Mouse (Mus musculus) heart, adult 2 months (tissue): Measurements from ENCODE around the gene Gm37240. TPM values are rescaled to one million over a fixed set of nuclear protein-coding genes. Genes with fewer than 3 reads are reported as not detected.

Source experiments
- DNase-seq, 2 experiments: peaks; one replicate each; pipeline ENCODE4 v3.0.0; 2021
- H3K27ac ChIP-seq: fragments of 200-600 bp; 2 replicates; pipeline ENCODE4 v1.8.1; 2022
- H3K27me3 ChIP-seq: fragments of 200-500 bp; 2 replicates; pipeline ENCODE4 v1.6.1; 2012; ENCODE audit warnings: mild to moderate bottlenecking, low read length, inconsistent platforms, mixed read lengths; ENCODE audit not compliant: control insufficient read depth, insufficient read depth
- H3K36me3 ChIP-seq: fragments of 200-500 bp; 2 replicates; pipeline ENCODE4 v1.6.1; 2012; ENCODE audit warnings: low read length, inconsistent platforms; ENCODE audit not compliant: control insufficient read depth, insufficient read depth
- H3K4me1 ChIP-seq: fragments of 200-500 bp; 2 replicates; pipeline ENCODE4 v1.6.1; 2011; ENCODE audit warnings: low read length; ENCODE audit not compliant: control insufficient read depth, insufficient read depth
- H3K4me3 ChIP-seq: fragments of 200-600 bp; 2 replicates; pipeline ENCODE4 v1.8.1; 2022
- H3K79me2 ChIP-seq: fragments of 200-500 bp; replicated peaks from 2 replicates; pipeline ENCODE4 v1.6.1; 2012; ENCODE audit warnings: mild to moderate bottlenecking, inconsistent platforms, low read length, moderate library complexity, mixed read lengths; ENCODE audit not compliant: control insufficient read depth, insufficient read depth
- H3K9ac ChIP-seq: fragments of 200-500 bp; 2 replicates; pipeline ENCODE4 v1.6.1; 2012; ENCODE audit warnings: low read depth, mild to moderate bottlenecking, control low read depth, inconsistent platforms, low read length, mixed read lengths
- CTCF ChIP-seq: fragments of 200-600 bp; IDR thresholded peaks from 2 replicates; pipeline ENCODE4 v1.8.1; 2022; ENCODE audit warnings: antibody characterized with exemption, mild to moderate bottlenecking, moderate library complexity
- EP300 ChIP-seq: fragments of 200-500 bp; IDR thresholded peaks from 2 replicates; pipeline ENCODE4 v1.6.1; 2011; ENCODE audit warnings: low read depth, low read length, control low read depth; ENCODE audit not compliant: insufficient read depth
- POLR2A ChIP-seq: fragments of 200-500 bp; IDR thresholded peaks from 2 replicates; pipeline ENCODE4 v1.6.1; 2011; ENCODE audit warnings: mild to moderate bottlenecking, low read depth, low read length, control low read depth; ENCODE audit not compliant: insufficient read depth
- WGBS: fragments of 180-500 bp; shearing (Covaris S2); methylation state at CpG from one replicate; pipeline ENCODE4 v1.1.7; 2018; 5-methylcytosine and 5-hydroxymethylcytosine counted together
- intact Hi-C: fragments of 180-260 bp; cut with DNase I; formaldehyde crosslinking; loops from one replicate; pipeline ENCODE4 v1.15.1; 2025
- polyA plus RNA-seq: library from polyadenylated mRNA; depleted of rRNA; stranded (reverse); fragments of >200 nt; gene quantifications from 2 replicates; pipeline ENCODE4 v1.2.3, GENCODE M21; 2012
- total RNA-seq, 2 experiments: library from RNA; stranded (reverse); gene quantifications; 2 replicates each; pipeline ENCODE4 v1.2.3; 2021

The Gm37240 gene
- total and polyA plus RNA-seq, 3 experiments = 25.0 to 45.3 (median 36.6) TPM

GRCm38 (mm10) chr3:85209887-85210844, 677.2 kb downstream of the Gm37240 start:
- 66% methylated on average over 17 of the region's 17 CpGs for WGBS
- Histone ChIP-seq H3K9ac (no peak overlapping the region), H3K4me1 (peaks cover 4% of the 10 kb centered on the region), H3K79me2 (no peaks in the 10 kb centered on the region), H3K27ac (no peak overlapping the region), H3K36me3 (no peaks in the 10 kb centered on the region), H3K27me3 (no peaks in the 10 kb centered on the region), H3K4me3 (no peak overlapping the region)
- DNase-seq = no peak
- TF ChIP-seq EP300 (no peak), POLR2A (no peak), CTCF (no peak)
- intact Hi-C loops = loop anchor here (5.0 to 10.0 kb wide), 3 partner anchors 125 to 307 kb away; no protein-coding TSS in a partner anchor

DNA sequence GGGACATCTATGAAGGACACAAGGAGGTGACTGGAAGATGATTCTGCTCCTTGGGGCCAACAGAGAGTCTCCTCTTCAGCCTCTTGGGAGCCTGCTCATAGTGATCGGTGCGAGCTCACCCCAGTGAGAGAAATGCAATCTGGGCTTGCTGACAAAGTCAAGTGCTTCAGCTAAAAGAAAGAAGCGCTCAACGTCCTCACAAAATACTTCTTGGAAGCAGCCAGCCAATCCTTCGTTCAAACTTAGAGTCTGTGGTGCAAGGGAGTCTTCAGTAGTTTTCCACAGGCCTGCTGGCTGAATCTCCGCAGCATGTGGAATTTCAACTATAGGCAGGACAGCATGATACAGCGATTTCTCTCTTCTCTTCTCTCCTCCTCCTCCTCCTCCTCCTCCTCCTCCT, 680.8 kb downstream of the Gm37240 start:
- WGBS = 57% methylated on average over 7 of the region's 7 CpGs
- Histone ChIP-seq H3K27ac (no peak overlapping the region), H3K79me2 (no peaks in the 10 kb centered on the region), H3K36me3 (no peaks in the 10 kb centered on the region), H3K27me3 (no peaks in the 10 kb centered on the region), H3K4me3 (no peak overlapping the region), H3K9ac (no peak overlapping the region), H3K4me1 (no peaks in the 10 kb centered on the region)
- DNase-seq = no peak
- TF ChIP-seq POLR2A (no peak), CTCF (no peak), EP300 (no peak)
- intact Hi-C loops = no loop called here

DNA sequence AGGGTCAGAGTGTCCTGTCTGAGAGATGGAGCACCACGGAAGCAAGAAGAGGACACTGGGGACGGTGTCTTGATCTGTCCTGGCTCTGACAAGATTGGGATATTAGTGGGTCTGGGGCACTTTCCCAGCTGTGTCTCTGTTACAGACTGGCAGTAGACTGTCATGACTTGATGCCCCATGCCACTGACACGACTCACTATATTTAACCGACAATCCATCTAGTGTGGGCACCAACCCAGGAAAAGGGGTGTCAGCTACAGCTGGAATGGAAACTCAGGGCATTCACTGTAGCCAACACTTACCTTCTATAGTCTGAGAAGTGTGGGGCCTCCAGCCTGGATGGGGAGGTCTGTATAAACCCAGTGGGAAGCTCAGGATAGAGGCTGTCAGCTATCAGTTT, 681.4 kb downstream of the Gm37240 start:
- DNase-seq = no peak
- Histone ChIP-seq H3K79me2 (no peaks in the 10 kb centered on the region), H3K27me3 (no peaks in the 10 kb centered on the region), H3K36me3 (no peaks in the 10 kb centered on the region), H3K27ac (no peak overlapping the region), H3K4me3 (no peak overlapping the region), H3K4me1 (no peaks in the 10 kb centered on the region), H3K9ac (no peak overlapping the region)
- no peak for TF ChIP-seq POLR2A
- no peak for TF ChIP-seq CTCF
- no peak for TF ChIP-seq EP300
- intact Hi-C loops = no loop called here
- 56% methylated on average over 4 of the region's 4 CpGs for WGBS

- no peak overlapping the region for H3K9ac ChIP-seq
Measured at GRCm38 (mm10) chr3:85203659-85204058, 683.7 kb downstream of the Gm37240 start.

GRCm38 (mm10) chr3:85202726-85203125, 684.6 kb downstream of the Gm37240 start:
- intact Hi-C loops = no loop called here
- DNase-seq = no peak
- Histone ChIP-seq H3K27ac (no peak overlapping the region), H3K27me3 (no peaks in the 10 kb centered on the region), H3K79me2 (no peaks in the 10 kb centered on the region), H3K4me3 (no peak overlapping the region), H3K9ac (no peak overlapping the region), H3K4me1 (no peaks in the 10 kb centered on the region), H3K36me3 (no peaks in the 10 kb centered on the region)
- TF ChIP-seq EP300 (no peak), POLR2A (no peak), CTCF (no peak)
- 32% methylated on average over 3 of the region's 3 CpGs for WGBS

More at GRCm38 (mm10) chr3:85203659-85204058, 683.7 kb downstream of the Gm37240 start:
- Histone ChIP-seq H3K36me3 (no peaks in the 10 kb centered on the region), H3K27me3 (no peaks in the 10 kb centered on the region), H3K4me1 (no peaks in the 10 kb centered on the region), H3K27ac (no peak overlapping the region), H3K79me2 (no peaks in the 10 kb centered on the region), H3K4me3 (no peak overlapping the region)
- no peak for DNase-seq
- WGBS = 72% methylated on average over 9 of the region's 9 CpGs
- TF ChIP-seq POLR2A (no peak), EP300 (no peak), CTCF (no peak)
- intact Hi-C loops = no loop called here

DNA sequence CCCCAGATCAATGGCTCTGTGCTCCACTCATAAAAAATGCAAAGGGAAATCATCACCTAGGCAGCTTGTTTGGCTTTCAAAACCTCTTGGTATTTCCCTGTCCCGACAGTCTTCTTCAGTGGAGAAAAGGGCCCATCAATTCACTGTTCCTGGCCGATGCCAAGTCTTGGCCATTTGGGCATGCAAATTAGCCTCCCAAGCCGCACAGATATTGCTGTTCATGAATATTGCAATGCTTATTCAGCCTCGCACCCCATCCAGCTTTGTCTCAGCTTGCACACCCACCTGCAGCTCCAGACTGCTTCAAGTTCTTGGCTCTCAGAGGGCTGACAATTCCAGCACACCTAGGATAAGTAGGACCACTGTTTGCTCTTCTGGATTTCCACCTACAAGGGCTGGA, 685.5 kb downstream of the Gm37240 start:
- no peaks in the 10 kb centered on the region for H3K27me3 ChIP-seq
- intact Hi-C loops = no loop called here
- no peaks in the 10 kb centered on the region for H3K79me2 ChIP-seq
- DNase-seq = no peak
- no peaks in the 10 kb centered on the region for H3K4me1 ChIP-seq
- H3K27ac ChIP-seq = no peak overlapping the region
- no peaks in the 10 kb centered on the region for H3K36me3 ChIP-seq
- WGBS = 93% methylated on average over 4 of the region's 4 CpGs
- TF ChIP-seq CTCF (no peak), EP300 (no peak), POLR2A (no peak)
- H3K9ac ChIP-seq = no peak overlapping the region
- no peak overlapping the region for H3K4me3 ChIP-seq
